Mouse (Mus musculus): Measurements from ENCODE around the gene Pparg.
A peak's percentile ranks its signal among the peaks of the same experiment; 100 is the strongest.

Pparg gene

DNA sequence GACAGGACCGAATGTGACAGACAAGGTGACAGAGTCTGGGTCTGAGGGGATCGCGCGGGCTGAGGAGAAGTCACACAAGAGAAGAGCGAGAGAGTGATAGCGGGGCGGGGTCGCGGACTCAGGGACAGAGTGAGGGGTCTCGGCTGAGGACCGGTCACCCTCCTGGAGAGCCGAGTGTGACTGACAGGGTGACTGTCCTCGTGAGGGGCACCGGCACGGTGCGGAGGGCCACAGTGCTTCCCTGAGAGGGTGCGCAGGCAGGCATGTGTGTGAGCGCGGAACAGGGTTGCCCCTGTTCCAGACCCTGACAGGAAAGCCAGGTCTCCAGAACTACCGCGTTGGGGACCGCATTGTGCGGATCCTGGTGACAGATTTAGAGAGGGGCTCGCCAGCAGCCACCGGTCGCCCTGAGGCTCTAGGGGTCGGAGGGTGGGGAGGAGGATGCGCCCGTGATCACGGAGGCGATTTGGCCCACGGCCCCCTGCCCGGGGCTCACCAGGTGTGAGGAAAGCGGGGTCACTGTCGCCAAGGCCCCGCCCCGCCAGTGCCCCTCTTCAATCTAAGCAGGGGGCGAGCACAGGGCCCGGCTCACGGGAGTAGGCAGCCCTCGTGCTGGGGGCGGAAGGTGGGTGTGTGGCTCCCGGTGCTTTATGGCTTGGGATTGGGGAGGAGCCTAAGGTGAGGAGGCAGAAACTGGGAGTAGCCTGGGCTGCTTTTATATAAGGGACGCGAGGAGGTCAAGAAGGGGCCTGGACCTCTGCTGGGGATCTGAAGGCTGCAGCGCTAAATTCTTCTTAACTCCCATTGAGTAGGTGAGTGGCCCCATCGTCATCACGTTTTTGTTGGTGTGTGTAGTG lies 1.1 kb downstream of the Pparg start:
- peak; percentile 44 for DNase-seq (ENCODE audit: low read depth, low spot score)

DNA sequence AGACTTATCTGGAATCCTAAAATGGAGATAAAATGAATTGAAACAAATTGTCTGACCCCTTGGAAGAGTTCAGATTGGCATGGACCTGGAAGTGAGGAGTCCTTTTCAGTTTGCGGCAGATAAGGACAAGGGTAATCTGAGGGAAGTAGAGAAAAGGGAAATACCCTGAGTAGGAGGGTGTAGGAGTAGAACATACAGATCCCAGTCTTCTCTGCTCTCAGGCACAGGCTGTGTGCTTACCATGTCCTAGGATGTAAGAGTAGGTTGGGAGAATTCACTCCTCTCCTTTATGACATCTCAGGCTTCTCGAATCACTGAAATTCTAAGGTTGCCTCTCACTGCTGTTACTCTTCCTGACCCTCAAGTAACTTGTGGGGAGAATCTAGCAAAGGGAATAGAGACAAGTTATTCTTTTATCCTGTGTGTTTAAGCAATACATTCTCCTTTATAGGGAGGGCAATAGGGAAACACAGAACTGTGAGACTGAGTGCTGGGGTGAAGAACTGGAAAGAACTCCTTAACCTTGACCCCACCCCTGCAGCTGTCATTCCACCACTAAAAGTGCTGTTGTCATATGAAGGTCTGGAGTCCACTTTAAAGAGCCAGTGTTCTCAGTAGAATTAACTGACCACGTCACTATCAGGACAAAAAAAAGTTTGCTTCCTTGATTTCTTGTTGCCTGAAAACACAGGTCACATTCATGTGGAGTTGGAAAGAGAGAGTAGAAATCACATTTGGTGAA lies 6.3 kb downstream of the Pparg start:
- peak; percentile 24 for DNase-seq (ENCODE audit: low read depth, low spot score)

DNA sequence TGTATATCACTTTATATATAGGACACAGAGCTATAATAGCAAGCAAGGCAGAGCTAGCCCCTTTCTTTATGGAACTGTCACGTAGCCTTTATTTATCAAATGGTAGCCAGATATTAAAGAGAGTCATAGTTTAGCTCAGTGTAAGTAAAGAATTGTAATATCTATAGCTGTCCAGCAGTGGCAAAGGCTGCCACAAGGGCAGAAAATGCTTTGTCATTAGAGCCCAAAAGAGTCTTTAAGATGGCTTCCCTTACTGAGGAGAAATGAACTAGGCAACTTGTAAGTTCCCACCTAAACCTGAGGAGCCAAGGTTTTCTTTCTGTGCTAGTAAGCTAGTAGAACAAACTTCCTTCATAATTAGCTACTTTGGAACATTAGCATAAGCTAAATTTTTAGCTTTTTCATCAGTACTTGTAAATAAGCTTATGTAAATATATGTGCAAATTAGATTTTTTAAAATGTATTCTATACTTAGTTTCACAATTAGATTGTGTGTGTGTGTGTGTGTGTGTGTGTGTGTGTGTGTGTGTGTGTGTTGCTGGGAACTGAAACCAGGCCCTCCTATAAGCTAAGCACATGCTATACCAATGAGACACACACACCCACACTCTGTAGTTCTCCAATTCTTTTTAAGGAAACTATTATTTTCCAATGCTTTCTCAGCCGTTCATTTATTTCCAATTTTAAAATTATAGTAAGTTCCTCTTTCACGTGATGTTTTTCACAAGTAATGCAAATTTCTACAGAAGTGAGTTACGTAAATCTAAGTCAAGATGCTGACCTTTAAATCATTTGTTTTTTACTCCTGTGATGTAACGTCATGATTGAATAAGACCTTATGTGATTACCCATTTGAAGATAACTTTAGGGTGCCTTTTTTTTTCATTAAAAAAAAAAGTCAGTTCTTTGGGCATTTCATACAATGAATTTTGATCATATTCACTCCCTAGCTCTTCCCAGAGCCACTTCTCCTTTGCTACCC lies 14.4 kb downstream of the Pparg start:
- no peak for DNase-seq (ENCODE audit: low read depth, low spot score)

DNA sequence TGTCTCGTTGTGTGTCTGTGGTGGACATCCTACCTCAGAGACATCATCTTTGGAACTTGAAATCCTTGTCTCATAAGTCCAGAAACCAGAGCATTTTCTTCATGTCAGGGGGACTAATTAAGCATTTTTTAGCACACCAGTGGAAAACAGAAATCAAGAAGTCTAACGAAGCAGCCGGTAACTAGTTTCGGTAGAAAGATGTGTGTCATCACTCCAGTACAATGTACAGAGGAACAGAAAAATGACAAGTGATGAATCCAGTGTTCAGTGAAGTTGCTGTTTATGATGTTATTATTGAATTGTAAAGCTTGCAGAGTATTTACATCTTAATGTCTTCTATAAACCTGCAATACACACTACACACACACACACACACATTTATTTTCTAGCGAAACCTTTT lies 19.8 kb downstream of the Pparg start:
- no peak for DNase-seq (ENCODE audit: low read depth, low spot score)

DNA sequence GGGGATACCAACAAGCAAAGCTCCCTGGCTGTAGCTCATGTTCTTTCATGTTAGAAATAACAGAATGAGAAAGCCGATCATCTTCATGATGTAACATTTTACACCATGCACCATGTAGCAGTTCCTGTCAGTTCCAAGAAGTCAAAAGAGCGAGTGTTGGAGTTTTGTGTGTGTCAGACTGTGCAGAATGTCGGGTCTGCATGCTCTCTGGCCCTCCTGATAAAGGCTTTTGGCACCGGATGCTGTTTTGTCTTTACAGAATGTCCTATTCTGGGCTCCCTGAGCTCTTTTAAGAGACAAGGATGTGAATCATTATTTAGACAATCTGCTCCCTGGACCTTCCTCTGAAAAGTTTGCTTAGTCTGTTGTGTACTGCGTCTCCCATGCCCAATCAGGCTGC lies 22.0 kb downstream of the Pparg start:
- no peak for DNase-seq (ENCODE audit: low read depth, low spot score)

DNA sequence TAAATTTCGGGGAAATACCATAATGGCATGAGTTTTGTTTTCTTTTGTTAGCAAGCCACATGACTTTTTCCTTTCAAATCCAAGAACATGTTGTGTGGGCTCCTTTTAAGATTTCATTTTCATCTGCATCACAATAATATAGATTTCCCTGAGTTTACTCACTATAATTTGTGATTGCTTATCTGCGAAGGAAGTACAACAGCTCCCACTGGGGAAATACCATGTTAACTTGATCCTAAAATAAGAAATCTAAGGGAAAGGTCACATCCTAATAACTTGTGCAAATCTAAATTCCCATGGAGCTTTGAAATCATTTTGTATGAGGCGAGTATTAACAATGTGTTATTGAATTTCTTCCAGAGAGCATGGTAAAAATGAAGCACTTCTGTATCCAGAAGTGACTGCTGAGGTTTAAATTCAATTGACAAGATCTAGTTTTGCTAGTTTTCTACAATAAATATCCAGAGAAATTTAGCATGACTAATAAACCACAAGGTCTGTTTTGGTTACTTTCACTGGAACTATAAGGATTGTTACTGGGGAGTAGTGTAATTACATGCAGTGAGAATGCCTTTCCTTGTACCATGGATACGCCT lies 29.3 kb downstream of the Pparg start:
- DNase-seq (ENCODE audit: low read depth, low spot score) = no peak

DNA sequence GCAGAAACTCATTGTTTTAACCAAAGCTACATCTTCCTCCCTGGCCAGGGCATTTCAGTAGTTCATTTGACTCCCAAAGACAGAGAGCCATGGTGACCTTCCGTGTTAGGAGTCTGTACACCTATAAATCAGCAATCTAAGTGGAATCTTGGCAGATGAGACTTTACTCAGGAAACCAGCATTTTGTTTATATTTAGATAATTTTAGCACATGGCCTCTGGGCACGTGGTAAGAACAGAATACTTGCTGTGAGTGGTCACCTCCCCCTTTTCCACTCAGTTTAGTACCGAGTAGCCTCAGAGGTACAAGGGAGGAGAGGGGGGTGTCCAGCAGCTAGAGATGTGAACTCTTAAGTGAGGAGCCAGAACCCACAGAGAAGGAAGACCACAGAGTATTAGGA lies 36.2 kb downstream of the Pparg start:
- DNase-seq (ENCODE audit: low read depth, low spot score) = no peak

DNA sequence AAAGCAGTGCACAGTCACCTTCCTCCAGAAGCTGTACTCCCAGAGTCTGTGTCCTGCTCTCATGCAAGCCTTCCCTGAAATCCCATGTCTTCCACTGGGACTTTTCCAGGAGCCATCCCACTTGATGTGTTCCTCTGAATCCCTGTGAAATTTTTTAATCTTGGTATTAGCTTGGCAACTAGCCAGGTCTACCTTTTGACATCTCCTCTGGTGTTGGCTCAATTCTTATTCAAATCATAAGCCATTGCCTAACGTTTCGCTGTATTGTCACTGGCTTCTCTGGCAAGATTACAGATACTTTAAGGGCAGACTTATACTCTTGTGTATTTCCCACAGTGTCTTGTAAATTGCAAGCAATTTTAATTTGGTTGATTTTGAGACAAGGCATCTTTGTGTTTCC lies 43.6 kb downstream of the Pparg start:
- DNase-seq (ENCODE audit: low read depth, low spot score) = no peak

DNA sequence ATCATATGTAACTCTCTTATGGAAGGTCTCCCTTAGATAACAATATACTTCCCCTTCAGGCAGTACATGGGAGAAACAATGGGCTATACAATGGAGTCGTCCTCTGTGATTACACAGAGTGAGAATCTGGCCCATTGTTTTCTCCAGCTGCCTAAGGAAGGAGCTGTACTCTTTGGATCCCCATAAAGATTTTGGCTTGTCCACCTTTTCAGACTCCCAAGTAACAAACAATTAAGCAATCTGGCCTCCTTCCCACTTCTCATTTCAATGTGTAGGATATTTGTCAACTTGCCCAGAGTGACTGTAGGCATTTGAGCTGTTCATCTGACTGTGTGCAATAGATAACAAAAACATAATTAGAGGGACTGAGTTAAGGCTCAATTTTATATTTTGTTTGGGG lies 50.7 kb downstream of the Pparg start:
- DNase-seq (ENCODE audit: low read depth, low spot score) = peak; percentile 61

DNA sequence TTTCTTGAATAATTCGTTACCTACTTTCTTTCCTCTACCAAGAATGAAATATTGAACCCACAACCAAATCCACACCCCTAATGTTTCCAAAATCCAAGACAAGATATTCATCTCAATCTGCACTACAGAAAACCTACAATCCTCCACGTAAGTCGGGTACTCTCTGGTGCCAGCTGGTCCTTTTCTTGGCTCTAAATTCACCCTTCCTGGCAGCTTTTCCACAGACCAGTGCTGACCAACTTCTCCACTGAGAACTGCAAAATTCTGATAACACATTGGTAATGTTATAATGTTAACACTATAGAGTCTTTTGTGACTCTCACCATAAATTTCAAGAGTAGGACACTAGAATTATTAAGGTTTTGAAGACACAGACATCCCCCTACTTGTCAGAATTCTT lies 57.4 kb downstream of the Pparg start:
- DNase-seq (ENCODE audit: low read depth, low spot score) = peak; percentile 13

DNA sequence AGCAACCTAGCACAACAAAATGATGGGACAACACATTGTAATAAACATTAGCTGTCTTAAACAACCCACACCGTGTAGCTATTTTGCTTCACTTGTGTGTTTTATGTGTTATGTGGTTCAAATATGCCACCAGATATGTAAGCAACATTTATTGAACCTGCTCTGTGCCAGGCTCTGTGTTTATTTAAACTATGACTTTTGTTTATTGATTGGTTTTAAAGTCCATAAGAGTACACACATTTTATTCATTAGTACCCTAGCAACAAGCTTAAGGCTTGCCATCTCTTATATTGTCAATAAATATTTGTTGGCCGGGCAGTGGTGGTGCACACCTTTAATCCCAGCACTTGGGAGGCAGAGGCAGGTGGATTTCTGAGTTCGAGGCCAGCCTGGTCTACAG lies 58.2 kb downstream of the Pparg start:
- no peak for DNase-seq (ENCODE audit: low read depth, low spot score)

DNA sequence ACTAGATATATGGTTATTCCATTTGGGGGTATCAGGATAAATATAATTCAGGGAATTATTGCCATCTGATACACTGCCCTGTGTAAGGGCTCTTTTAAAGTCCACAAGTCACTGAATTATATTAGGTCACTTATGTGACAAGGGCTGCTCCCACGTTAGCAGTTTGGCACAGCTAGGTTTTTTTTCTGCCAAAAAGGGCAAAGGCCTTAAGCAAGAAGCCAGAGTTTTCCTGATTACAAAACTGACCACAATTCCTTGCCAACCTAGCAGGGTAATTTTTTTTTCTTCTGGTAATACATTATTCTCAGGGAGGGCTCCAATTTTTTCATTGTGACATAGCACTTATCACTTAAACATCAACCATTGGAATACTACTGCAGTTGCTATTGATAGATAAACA lies 60.2 kb downstream of the Pparg start:
- DNase-seq (ENCODE audit: low read depth, low spot score) = no peak

DNA sequence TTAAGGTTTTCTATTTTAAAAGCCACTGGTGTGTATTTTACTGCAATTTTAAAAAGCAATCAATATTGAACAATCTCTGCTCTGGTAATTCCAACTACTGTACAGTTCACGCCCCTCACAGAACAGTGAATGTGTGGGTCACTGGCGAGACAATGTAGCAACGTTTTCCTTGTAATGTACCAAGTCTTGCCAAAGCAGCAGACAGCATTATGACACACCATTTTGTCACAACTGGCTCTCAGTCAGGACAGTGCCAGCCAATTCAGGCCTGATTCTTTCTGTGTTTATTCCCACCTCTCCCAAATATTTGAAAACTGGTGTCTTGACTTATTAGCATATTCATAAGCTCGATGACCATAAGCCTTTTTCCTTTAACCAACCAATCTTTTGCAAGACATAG lies 60.9 kb downstream of the Pparg start:
- DNase-seq (ENCODE audit: low read depth, low spot score) = no peak

DNA sequence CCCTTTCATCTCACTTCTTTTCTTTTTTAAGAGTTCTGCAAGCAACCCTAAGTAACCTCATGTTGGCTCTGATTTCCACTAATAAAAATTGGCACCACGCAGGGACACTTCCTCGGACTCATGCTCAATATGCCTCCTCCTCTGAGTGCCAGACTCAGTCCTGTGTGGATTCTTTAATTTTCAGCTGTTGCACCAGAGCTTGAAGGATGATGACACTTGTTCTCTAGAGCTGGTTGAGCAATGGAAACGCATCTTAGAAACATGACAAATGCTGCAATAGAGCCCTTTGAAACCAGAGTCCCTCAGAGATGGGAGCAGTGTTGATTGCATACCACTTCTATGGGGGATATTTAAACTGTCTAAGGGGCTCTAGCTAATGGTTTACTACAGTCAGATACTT lies 63.7 kb downstream of the Pparg start:
- no peak for DNase-seq (ENCODE audit: low read depth, low spot score)

DNA sequence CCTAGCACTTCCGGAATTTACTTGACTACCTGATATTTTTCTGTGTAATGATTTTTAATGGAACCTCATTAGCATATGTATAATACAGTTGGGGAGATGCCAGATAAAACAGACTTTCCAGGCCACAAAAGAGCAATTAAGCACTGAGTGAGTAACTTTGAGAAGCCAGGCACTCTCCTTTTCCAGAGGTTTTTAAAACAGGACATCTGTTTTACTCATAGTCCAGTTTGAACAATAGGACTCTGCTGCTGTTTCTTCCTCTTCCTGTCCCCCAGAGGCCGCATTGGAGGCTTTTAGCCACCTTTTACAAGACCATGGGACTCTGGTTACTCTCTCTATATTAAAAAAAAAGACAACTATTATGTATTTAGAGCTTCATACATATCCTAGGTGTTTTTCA lies 72.0 kb downstream of the Pparg start:
- no peak for DNase-seq (ENCODE audit: low read depth, low spot score)

DNA sequence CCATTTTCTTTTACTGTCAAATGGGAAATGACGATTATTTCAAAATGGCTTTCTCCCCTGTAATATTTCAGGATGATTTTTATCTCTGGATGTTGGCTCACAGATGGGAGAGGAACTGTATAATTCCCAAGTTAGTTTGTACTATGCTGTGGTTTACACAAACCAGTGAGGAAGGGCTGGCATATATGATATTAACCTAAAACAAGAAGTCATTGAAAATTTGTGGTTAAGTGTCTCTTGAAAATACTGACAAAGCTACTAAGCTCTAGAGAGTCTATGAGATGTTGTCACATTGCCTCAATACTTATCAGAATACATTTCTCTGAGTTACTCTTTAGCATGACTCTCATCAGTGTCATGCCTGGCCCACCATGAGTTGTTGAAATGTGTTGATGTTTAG lies 73.3 kb downstream of the Pparg start:
- DNase-seq (ENCODE audit: low read depth, low spot score) = no peak

DNA sequence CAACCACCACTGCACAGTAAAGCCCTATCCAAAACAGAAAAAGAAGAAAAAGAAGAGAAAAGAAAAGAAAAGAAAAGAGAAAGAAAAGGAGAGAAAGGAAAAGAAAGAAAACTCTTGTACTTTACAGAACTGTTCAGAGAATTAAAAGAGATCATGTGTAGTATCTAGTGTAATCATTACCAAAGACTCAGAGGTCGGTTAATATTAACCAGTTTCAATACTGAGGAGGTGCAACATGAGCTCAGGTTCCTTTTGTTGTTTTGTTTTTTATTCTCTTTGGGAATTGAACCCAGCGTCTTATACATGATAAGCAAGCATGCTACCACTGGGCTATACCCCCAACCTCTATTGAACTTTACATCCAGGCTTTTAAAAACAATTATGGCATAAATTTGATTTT lies 74.1 kb downstream of the Pparg start:
- DNase-seq (ENCODE audit: low read depth, low spot score) = no peak

DNA sequence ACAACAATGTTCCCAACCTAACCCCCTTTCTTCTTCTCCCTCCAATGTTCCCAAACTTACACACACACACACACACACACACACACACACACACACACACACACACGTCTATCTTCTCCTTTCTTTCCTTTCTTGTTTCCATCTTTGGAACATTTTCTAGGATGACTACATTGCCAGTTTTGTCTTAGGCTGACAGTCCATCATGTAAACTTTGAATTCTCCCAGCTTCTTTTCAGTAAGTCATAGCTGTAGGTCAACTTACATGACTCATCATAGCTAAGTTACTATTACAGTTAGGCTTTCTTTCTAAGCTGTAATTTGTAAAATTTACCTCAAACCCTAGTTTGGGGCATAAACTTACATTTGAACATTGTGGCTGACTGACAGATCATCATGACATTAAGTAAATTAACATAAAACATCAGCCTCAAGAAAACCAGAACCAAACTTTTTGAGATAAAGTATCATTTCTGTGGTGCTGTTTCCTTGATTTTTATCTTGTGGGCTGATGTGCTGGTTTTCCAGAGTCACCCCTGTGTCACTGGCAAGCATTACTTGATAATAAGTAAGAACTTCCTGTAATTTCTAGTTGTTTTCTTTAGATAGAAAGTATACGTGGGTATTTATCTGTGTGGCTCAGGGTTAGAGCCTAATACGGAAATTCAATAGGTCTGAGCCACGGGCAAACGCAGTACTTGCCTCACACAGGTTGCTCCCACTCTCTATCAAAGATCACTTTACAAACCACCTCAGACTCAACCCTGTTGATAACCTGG lies 79.7 kb downstream of the Pparg start:
- no peak for DNase-seq (ENCODE audit: low read depth, low spot score)

DNA sequence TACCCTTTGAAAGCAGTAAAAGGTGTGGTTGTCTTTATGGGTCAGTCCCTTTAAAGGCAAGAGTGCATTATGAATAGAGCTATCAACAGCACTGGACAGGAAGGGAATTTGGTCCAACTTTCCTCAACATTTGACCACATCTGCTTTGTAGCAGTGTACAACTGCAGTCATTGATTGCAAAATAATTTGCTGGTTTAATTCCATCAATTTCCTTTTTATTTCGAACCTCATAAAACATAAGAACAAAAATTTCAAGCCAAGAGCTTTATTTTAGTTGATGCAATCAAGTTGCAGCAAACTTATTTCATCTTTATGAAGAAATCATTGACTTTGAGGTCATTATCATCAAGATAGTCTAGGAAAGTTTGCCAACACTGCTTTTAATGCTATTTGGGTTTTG lies 91.8 kb downstream of the Pparg start:
- DNase-seq (ENCODE audit: low read depth, low spot score) = no peak

DNA sequence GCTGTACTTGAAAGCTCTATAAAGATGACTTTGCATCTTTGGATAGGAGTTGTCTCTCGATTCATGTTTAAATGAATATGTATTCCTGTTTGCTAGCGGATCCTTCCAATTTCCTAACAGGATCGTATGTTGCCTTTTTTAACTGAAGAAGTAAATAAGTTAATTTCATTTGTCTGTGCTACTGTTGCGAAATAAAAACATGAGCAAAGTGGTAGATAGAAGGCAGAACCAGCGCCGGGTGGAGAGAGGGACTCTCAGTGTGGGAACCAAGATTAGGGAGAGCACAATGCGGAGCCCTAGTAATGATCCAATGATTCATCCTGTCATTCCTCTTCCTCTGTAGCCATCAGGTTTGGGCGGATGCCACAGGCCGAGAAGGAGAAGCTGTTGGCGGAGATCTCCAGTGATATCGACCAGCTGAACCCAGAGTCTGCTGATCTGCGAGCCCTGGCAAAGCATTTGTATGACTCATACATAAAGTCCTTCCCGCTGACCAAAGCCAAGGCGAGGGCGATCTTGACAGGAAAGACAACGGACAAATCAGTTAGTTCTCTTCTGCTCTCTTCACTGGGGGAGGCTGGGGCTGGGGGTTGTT lies 102.1 kb downstream of the Pparg start:
- peak; percentile 92 for DNase-seq (ENCODE audit: low read depth, low spot score)
